Mouse (Mus musculus) forebrain, embryonic 12.5 days (tissue): ENCODE data around the gene Hoxa11. TPM values are rescaled to one million over a fixed set of nuclear protein-coding genes. Genes with fewer than 3 reads are reported as not detected.

Experiments
- ATAC-seq: fragments of 200-750 bp; cut with Nextera tagmentation; 2 replicates; pipeline ENCODE4 v1.8.0; 2017; ENCODE audit warnings: moderate TSS enrichment; ENCODE audit not compliant: low FRiP score
- H3K27ac ChIP-seq: fragments of 300-500 bp; sonication (generic); 2 replicates; pipeline ENCODE4 v1.5.1; 2016; ENCODE audit warnings: mild to moderate bottlenecking
- H3K27me3 ChIP-seq: fragments of 300-500 bp; sonication (generic); 2 replicates; pipeline ENCODE4 v1.6.1; 2016; ENCODE audit warnings: mild to moderate bottlenecking
- H3K36me3 ChIP-seq: fragments of 300-500 bp; sonication (generic); replicated peaks from 2 replicates; pipeline ENCODE4 v1.6.1; 2016; ENCODE audit warnings: mild to moderate bottlenecking
- H3K4me1 ChIP-seq: fragments of 300-500 bp; sonication (generic); 2 replicates; pipeline ENCODE4 v1.6.1; 2016
- H3K4me2 ChIP-seq: fragments of 300-500 bp; sonication (generic); 2 replicates; pipeline ENCODE4 v1.6.1; 2016; ENCODE audit warnings: mild to moderate bottlenecking, moderate library complexity
- H3K4me3 ChIP-seq: fragments of 300-500 bp; sonication (generic); replicated peaks from 2 replicates; pipeline ENCODE4 v1.5.1; 2016; ENCODE audit warnings: mild to moderate bottlenecking
- H3K9ac ChIP-seq: fragments of 300-500 bp; sonication (generic); 2 replicates; pipeline ENCODE4 v1.6.1; 2016; ENCODE audit warnings: mild to moderate bottlenecking
- H3K9me3 ChIP-seq: fragments of 300-500 bp; sonication (generic); 2 replicates; pipeline ENCODE4 v1.6.1; 2016
- WGBS: fragments of 180-500 bp; shearing (Covaris S2); methylation state at CpG from one replicate; pipeline ENCODE4 v1.1.7; 2016; 5-methylcytosine and 5-hydroxymethylcytosine counted together
- polyA plus RNA-seq: library from polyadenylated mRNA; unstranded; fragments of >200 nt; fragmentation: Nextera tagmentation; extraction: Ambion mirVana; gene quantifications from 2 replicates; pipeline ENCODE4 v1.2.1, GENCODE M21; 2016

The Hoxa11 gene
- polyA plus RNA-seq, 1 experiment from 2014 or later, result not detected

DNA sequence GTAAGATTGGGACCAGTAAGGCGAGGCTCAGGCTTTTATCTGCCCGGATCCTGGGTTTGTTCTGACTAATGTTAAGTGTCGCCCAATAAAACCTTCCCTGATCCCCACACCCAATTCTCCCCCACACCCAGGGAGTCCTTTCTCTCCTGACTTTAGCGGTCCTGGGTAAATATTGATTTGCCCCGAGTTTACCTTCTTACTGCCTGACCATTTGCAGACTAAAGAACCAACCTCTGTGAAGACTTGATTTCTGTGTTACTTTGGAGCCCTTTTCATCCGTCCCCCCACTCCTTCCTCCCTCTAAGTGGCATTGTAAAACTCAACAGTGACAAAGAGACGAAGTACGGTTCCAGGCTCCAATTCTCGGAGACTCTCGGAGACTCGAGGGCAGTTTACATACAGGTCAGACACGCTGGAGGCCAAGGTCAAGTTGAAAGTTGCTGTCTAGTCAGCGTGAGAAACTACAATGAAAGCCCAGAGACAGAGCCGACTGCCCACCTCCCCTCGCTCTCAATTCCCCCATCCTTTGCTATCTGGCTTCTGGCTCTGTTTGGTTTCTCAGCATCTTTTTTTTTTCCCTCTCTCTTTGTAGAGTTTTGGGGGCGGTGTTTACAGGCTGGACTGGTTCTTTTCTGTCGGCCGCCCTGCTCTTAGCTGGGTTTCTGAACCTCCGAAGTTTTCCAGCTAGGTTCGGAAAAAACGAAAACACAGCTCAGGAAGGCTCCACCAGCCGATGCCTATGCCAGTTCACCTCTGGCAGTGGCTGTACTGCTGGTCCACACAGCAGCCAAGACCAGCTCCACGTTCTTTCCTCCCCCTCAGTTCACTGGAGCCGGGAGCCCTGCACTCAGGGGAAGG, 17.1 kb upstream of the Hoxa11 start:
- Histone ChIP-seq H3K4me1 (peaks cover 10% of the 10 kb centered on the region), H3K9me3 (no peaks in the 10 kb centered on the region), H3K36me3 (no peaks in the 10 kb centered on the region), H3K4me3 (no peak overlapping the region), H3K4me2 (no peak overlapping the region), H3K27ac (no peak overlapping the region), H3K9ac (no peak overlapping the region), H3K27me3 (peaks cover 92% of the 10 kb centered on the region)
- no peak for ATAC-seq
- 2% methylated on average over 24 of the region's 24 CpGs for WGBS

DNA sequence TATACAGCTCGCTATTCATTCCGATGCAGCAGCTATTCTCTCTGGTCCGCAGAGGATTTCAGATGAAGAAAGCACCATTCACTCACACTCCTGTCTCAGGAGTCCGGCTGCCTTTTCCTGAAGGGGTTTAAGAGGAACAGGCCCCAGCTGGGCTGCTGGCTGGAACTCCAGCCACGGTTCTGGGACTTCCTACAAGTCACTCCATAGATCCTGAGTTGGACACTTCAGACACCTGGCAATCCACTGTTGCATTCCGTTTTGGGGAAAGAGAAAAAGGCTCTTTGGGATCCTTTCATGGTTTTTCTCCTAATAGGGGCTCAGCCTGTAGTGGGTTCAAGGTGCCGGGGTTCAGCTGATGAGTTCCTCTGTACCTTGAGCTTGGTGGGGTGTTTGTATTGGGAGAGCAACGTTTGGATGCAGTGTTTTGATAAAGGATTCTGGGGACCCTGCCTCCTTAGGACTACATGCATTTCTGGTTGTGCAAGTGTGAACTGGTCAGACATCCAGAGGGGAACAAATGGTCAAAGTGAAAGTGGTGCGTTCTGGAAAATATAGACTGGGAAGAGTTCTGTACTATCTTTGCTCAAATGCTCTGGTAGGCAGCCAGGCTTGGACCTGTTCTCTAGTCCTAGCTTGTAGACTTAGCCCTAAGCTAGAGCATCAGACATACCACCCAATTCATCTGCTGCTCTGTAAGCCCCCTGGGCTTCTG, 16.3 kb upstream of the Hoxa11 start:
- no peak for ATAC-seq
- H3K27ac ChIP-seq, result no peak overlapping the region
- H3K9ac ChIP-seq, result no peak overlapping the region
- no peak overlapping the region for H3K4me3 ChIP-seq
- H3K27me3 ChIP-seq, result peaks cover 93% of the 10 kb centered on the region
- no peaks in the 10 kb centered on the region for H3K9me3 ChIP-seq
- WGBS, result 4% methylated on average over 9 of the region's 9 CpGs
- H3K4me1 ChIP-seq, result peaks cover 10% of the 10 kb centered on the region
- no peaks in the 10 kb centered on the region for H3K36me3 ChIP-seq
- H3K4me2 ChIP-seq, result no peak overlapping the region

DNA sequence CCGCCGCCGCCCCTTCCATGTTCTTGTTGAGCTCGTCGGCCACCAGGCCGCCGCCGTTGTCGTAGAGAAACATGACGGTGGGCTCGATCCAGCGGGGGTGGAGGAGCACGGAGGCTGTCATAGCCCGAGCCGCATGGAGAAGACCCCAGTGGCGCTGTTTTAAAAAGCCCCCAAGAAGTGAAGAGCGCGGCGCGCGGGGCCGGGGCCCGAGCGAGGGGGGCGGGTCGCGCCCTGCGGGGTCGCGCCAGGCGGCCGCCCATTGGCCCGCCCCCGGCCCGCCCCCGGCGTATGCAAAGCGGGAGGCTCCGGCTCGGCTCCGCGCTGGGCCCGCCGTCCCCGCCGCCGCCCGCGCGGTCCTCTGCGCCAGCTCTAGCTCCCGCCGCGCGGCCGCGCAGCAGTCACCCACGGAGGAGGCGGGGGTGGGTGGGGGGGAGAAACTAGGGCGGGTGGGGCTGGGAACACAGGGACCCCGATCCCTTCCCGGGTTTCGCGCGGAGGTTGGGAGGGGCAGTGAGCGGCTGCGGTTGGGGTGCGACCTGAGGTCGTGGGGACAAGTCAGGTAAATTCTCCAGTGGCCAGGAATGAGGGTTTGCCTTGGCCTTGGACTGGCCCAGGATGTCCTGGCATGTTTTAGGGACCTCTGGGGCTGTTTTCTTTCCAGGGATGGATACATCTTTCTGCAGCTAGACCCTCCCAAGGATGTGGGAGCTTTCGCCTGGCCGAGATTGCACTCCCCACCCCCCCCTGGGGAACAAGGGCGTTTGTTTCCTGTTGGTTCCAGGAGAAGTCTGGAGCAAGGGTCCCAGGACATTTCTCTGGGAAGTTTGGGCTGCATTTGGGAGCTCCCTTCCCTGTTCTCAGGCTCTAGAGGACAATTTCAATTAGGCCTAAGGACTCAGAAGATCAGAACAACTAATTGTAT, 15.3 kb upstream of the Hoxa11 start, which contains the start of gene Hoxa13:
Hoxa13 (minus strand) TSS at position 227 of the 922 bp plus-strand sequence.
- H3K4me3 ChIP-seq, result peak within 1 kb of the TSS; percentile 33
- ATAC-seq, result no peak
- H3K4me1 ChIP-seq, result peaks cover 10% of the 10 kb centered on the region
- H3K36me3 ChIP-seq, result no peaks in the 10 kb centered on the region
- H3K27me3 ChIP-seq, result peaks cover 90% of the 10 kb centered on the region
- no peak within 1 kb of the TSS for H3K27ac ChIP-seq
- no peak within 1 kb of the TSS for H3K9ac ChIP-seq
- no peaks in the 10 kb centered on the region for H3K9me3 ChIP-seq
- H3K4me2 ChIP-seq, result peak within 1 kb of the TSS; percentile 46
- under 1% methylated on average over 44 of the region's 72 CpGs for WGBS

DNA sequence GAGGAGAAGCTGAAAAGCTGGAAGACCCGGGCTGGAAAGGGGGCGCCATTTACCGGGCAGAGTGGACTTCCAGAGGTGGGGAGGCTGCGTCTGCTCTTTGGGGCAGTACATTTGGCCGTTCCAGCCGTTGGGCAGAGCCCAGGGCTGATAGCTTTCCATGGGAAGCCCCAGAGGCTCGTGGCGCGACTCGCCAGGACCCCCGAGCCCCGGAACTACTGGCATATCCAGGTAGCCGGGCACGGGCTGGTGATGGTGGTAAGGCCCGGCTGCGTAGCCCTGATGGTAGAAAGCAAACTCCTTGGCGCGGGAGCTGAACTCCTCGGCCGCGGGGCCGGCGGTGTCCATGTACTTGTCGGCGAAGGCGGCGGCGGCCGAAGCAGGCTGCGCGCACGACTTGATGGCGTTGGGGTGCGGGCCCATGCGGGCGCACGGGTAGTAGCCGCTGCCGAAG, 14.2 kb upstream of the Hoxa11 start:
- Histone ChIP-seq H3K9me3 (no peaks in the 10 kb centered on the region), H3K36me3 (no peaks in the 10 kb centered on the region), H3K4me2 (peak overlapping the region; percentile 46), H3K9ac (no peak overlapping the region), H3K4me1 (peaks cover 10% of the 10 kb centered on the region), H3K27me3 (peaks cover 90% of the 10 kb centered on the region), H3K4me3 (peak overlapping the region; percentile 22; the same call in 1 of the 2 replicates), H3K27ac (no peak overlapping the region)
- no peak for ATAC-seq
- WGBS, result 0% methylated on average over 39 of the region's 39 CpGs

- Histone ChIP-seq H3K4me3 (no peak overlapping the region), H3K4me1 (peaks cover 10% of the 10 kb centered on the region), H3K27ac (no peak overlapping the region), H3K27me3 (peaks cover 86% of the 10 kb centered on the region), H3K9me3 (no peaks in the 10 kb centered on the region), H3K36me3 (no peaks in the 10 kb centered on the region), H3K9ac (no peak overlapping the region), H3K4me2 (no peak overlapping the region)
- ATAC-seq, result no peak
- WGBS, result 1% methylated on average over 25 of the region's 25 CpGs
These were observed 13.6 kb upstream of the Hoxa11 start for GRCm38 (mm10) chr6:52259081-52259790.

DNA sequence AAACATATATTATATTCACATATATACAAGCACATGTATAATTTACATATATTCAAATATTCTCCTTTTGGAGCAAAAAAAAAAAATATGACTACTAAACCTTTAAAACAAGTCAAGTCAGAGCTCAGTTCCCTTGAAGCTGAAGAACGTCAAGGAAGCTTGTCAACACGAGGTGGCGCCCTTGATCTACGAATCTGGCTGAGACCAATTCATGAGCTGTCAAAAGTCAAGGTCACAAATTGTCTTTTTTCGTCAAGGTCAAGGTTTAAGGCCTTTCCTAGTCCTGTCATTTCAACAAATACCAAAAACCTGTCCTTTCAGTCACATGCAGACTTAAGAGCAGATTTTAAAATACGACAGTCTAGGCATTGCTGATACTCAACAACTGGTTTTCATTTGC, 11.3 kb upstream of the Hoxa11 start:
- Histone ChIP-seq H3K4me3 (no peak overlapping the region), H3K4me1 (peaks cover 13% of the 10 kb centered on the region), H3K9me3 (no peaks in the 10 kb centered on the region), H3K9ac (no peak overlapping the region), H3K27ac (no peak overlapping the region), H3K36me3 (no peaks in the 10 kb centered on the region), H3K4me2 (no peak overlapping the region), H3K27me3 (peaks cover 86% of the 10 kb centered on the region)
- 2% methylated on average over 6 of the region's 6 CpGs for WGBS
- ATAC-seq, result no peak

GRCm38 (mm10) chr6:52253511-52254500, 8.2 kb upstream of the Hoxa11 start:
- under 1% methylated on average over 59 of the region's 59 CpGs for WGBS
- peak overlapping the region; percentile 11; the same call in 1 of the 2 replicates for H3K4me3 ChIP-seq
- no peak overlapping the region for H3K4me2 ChIP-seq
- no peaks in the 10 kb centered on the region for H3K9me3 ChIP-seq
- no peaks in the 10 kb centered on the region for H3K36me3 ChIP-seq
- no peak overlapping the region for H3K27ac ChIP-seq
- H3K9ac ChIP-seq, result no peak overlapping the region
- peaks cover 88% of the 10 kb centered on the region for H3K27me3 ChIP-seq
- H3K4me1 ChIP-seq, result peaks cover 3% of the 10 kb centered on the region; the same call in 1 of the 2 replicates
- ATAC-seq, result no peak

DNA sequence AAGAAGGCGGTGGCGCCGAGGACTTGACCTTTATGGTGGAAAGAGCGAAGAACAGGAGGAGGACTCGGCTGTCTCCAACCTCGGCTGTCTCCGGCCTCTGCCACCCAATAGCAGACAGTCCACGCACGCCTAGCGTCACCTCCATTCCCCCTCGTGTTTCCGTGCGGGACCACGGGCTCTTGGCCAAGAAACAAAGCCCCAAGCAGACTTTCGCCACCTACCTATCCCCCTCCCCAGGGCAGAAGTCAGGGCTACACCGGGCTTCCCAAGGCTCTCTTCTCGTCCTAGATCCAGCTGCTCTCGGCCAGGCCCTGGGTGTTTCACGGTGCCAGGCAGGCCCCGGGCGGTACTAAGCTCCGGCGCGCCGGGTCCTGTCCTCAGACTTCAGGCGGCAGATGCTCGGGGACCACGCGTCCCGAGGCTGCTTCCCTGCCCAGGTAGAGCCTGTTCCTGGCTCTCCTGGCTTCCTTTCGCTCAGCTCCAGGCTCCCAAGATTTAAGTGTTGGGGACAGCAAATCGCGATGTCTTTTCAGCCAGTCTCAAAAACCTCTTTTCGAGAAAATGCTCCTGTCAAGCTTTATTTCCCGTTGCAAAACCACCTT, 7.3 kb upstream of the Hoxa11 start:
- WGBS, result under 1% methylated on average over 35 of the region's 35 CpGs
- Histone ChIP-seq H3K27me3 (peaks cover 88% of the 10 kb centered on the region), H3K4me1 (peaks cover 3% of the 10 kb centered on the region; the same call in 1 of the 2 replicates), H3K9me3 (no peaks in the 10 kb centered on the region), H3K27ac (no peak overlapping the region), H3K4me3 (peak overlapping the region; percentile 11; the same call in 1 of the 2 replicates), H3K36me3 (no peaks in the 10 kb centered on the region), H3K4me2 (no peak overlapping the region), H3K9ac (no peak overlapping the region)
- ATAC-seq, result no peak

- Histone ChIP-seq H3K4me3 (no peak overlapping the region), H3K36me3 (no peaks in the 10 kb centered on the region), H3K27me3 (peaks cover 90% of the 10 kb centered on the region), H3K9ac (no peak overlapping the region), H3K4me2 (no peak overlapping the region), H3K9me3 (no peaks in the 10 kb centered on the region), H3K27ac (no peak overlapping the region), H3K4me1 (peaks cover 3% of the 10 kb centered on the region; the same call in 1 of the 2 replicates)
- no peak for ATAC-seq
- WGBS, result under 1% methylated on average over 24 of the region's 24 CpGs
These were observed 6.6 kb upstream of the Hoxa11 start for GRCm38 (mm10) chr6:52252016-52252774.
